29 mouse cellular contexts compared by ENCODE assay signal in the genomic region with DNA sequence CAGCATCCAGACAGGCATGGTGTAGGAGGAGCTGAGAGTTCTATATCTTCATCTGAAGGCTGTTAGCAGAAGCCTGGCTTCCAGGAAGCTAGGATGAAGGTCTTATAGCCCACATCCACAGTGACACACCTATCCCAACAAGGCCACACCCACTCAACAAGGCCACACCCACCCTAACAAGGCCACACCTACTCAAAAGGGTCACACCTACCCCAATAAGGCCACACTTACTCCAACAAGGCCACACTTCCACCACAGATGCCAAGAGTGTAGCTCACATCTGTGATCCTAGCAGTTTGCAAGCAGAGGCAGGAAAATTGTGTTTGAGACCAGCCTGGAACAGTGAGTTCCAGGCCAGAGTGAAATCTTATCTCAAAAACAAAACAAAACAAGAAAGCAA. TPM values are rescaled to one million over a fixed set of nuclear protein-coding genes. Genes with fewer than 3 reads are reported as not detected.
DNase-seq lines count a peak whose midpoint lies in the region; ATAC-seq lines count a peak whose summit lies in the region.
"Had no signal": no experiment of that assay in that cellular context is flagged by ENCODE, and none has a peak within 500 bp of the region (broad histone marks: within the 10 kb centered on the region; RNA-seq: fewer than 3 reads in every experiment).

No protein-coding gene starts in this region.

- no peak overlapping the region for H3K4me2 ChIP-seq in stomach, embryonic 16.5 days (ENCODE audit: low read depth, low read length)
- H3K4me2 ChIP-seq: embryonic facial prominence, embryonic 13.5 days; forebrain, embryonic 12.5 days; hindbrain, embryonic 15.5 days; intestine, embryonic 15.5 days; kidney, embryonic 15.5 days; liver, embryonic 11.5 days; midbrain, embryonic 15.5 days had no signal

- no peaks in the 10 kb centered on the region for H3K27me3 ChIP-seq in stomach, embryonic 16.5 days (ENCODE audit: control insufficient read depth, insufficient read depth, low read length)
- H3K27me3 ChIP-seq: embryonic facial prominence, embryonic 13.5 days; hindbrain, embryonic 15.5 days; intestine, embryonic 15.5 days; kidney, embryonic 15.5 days; midbrain, embryonic 15.5 days had no signal

- H3K27ac ChIP-seq in stomach, embryonic 16.5 days (ENCODE audit: low read length): peak overlapping the region; percentile 65; the same call in 1 of the 2 replicates
- H3K27ac ChIP-seq: embryonic facial prominence, embryonic 13.5 days; forebrain, embryonic 12.5 days; heart, embryonic 10.5 days; hindbrain, embryonic 15.5 days; intestine, embryonic 15.5 days; kidney, embryonic 15.5 days; midbrain, embryonic 15.5 days had no signal

- peak; percentile 32 for DNase-seq in lung, postnatal 36 days
- DNase-seq in lung, postnatal 25 days (ENCODE audit: low spot score): no peak
- DNase-seq in ES-CJ7 (ENCODE audit: low read depth, low spot score) (peak; percentile 57), adipocyte (ENCODE audit: low spot score) (peak; percentile 51)
- DNase-seq in urinary bladder, postnatal 36 days (ENCODE audit: low spot score in 2 of 2): no peak
- DNase-seq in spleen, postnatal 14 days (ENCODE audit: low spot score in 2 of 2): no peak
- DNase-seq in kidney, adult 18-20 months: no peak
- DNase-seq: adrenal gland, adult 8-10 months; cerebellum, adult 2 months; cerebellum, postnatal 36 days; embryo, embryonic 11 days; gastrocnemius, postnatal 10 days; heart, postnatal 4 days; kidney, postnatal 4 days; layer of hippocampus, adult 9-11 months; lung, adult 18-20 months; lung, postnatal 4 days; right cerebral cortex, adult 18-20 months; right cerebral cortex, postnatal 4 days had no signal

- no peak overlapping the region for H3K9ac ChIP-seq in stomach, embryonic 16.5 days (ENCODE audit: low read length)
- H3K9ac ChIP-seq: embryonic facial prominence, embryonic 13.5 days; forebrain, embryonic 12.5 days; hindbrain, embryonic 15.5 days; intestine, embryonic 15.5 days; kidney, embryonic 15.5 days; midbrain, embryonic 15.5 days had no signal

- peaks cover 20% of the 10 kb centered on the region for H3K4me1 ChIP-seq in stomach, embryonic 16.5 days (ENCODE audit: control insufficient read depth, insufficient read depth, low read length)

- no peaks in the 10 kb centered on the region for H3K9me3 ChIP-seq in stomach, embryonic 16.5 days (replicated peaks; ENCODE audit: control insufficient read depth, low read length)
- H3K9me3 ChIP-seq: embryonic facial prominence, embryonic 13.5 days; forebrain, embryonic 12.5 days; heart, embryonic 10.5 days; hindbrain, embryonic 15.5 days; intestine, embryonic 15.5 days; kidney, embryonic 15.5 days; midbrain, embryonic 15.5 days had no signal

- no peaks in the 10 kb centered on the region for H3K36me3 ChIP-seq in stomach, embryonic 16.5 days (ENCODE audit: control insufficient read depth, insufficient read depth, low read length)
- H3K36me3 ChIP-seq: embryonic facial prominence, embryonic 13.5 days; forebrain, embryonic 12.5 days; heart, embryonic 10.5 days; hindbrain, embryonic 15.5 days; intestine, embryonic 15.5 days; kidney, embryonic 15.5 days; midbrain, embryonic 15.5 days had no signal

- no peak overlapping the region for H3K4me3 ChIP-seq in stomach, embryonic 16.5 days (replicated peaks; ENCODE audit: low read length)
- H3K4me3 ChIP-seq: embryonic facial prominence, embryonic 13.5 days; erythroblast, embryonic 14.5 days; forebrain, embryonic 12.5 days; heart, embryonic 10.5 days; hindbrain, embryonic 15.5 days; intestine, embryonic 15.5 days; kidney, embryonic 15.5 days; midbrain, embryonic 15.5 days had no signal

- no peak for ATAC-seq in stomach, embryonic 16.5 days (ENCODE audit: insufficient read depth, low FRiP score)
- ATAC-seq: intestine, embryonic 15.5 days; midbrain, embryonic 15.5 days had no signal

RNA-seq across cellular contexts. Expression of gene Gltp, which starts 2.9 kb away (rescaled TPM):
- 208 and 281 TPM in 2 replicates for polyA plus RNA-seq in stomach, embryonic 16.5 days (2015; fragmentation: Nextera tagmentation; extraction: Ambion mirVana)

RNA-seq across cellular contexts. Expression of gene Tchp, which starts 19.7 kb away (rescaled TPM):
- 9.3 and 9.4 TPM in 2 replicates for polyA plus RNA-seq in stomach, embryonic 16.5 days (2015; fragmentation: Nextera tagmentation; extraction: Ambion mirVana)

RNA-seq across cellular contexts. Expression of gene Trpv4, which starts 29.7 kb away (rescaled TPM):
- 2.8 and 3.7 TPM in 2 replicates for polyA plus RNA-seq in stomach, embryonic 16.5 days (2015; fragmentation: Nextera tagmentation; extraction: Ambion mirVana)

Comparison
In these comparisons a context has a peak if more than half of its experiments do, and no peak if none do; other contexts are left out.
1. DNase-seq: peak in lung, postnatal 36 days (single experiment), ES-CJ7 (single experiment) and adipocyte (single experiment); none in lung, postnatal 25 days (single experiment), urinary bladder, postnatal 36 days (0 of 2), spleen, postnatal 14 days (0 of 2) and kidney, adult 18-20 months (single experiment).